Mouse (Mus musculus): Measurements from ENCODE around the gene Gal3st4. TPM values are rescaled to one million over a fixed set of nuclear protein-coding genes. Genes with fewer than 3 reads are reported as not detected.
"Not testable (repeated sequence)": the region's sequence is repeated elsewhere in the genome, so short reads cannot be mapped to it uniquely, and the experiment has no call there.

Gene Gal3st4
- total RNA-seq, 2 experiments from 2014 or later: 0.51 to 0.55 TPM

- intact Hi-C loops (cut with DNase I; ENCODE audit: low total_unique reads): no loop called here
Observed at GRCm38 (mm10) chr5:138227367-138227766, 45.3 kb downstream of the Gal3st4 start.

GRCm38 (mm10) chr5:138226491-138226890, 46.1 kb downstream of the Gal3st4 start:
- intact Hi-C loops (cut with DNase I; ENCODE audit: low total_unique reads): no loop called here
- no peak for DNase-seq

More at GRCm38 (mm10) chr5:138227367-138227766, 45.3 kb downstream of the Gal3st4 start:
- no peak for DNase-seq

- intact Hi-C loops (cut with DNase I; ENCODE audit: low total_unique reads): no loop called here
Observed at GRCm38 (mm10) chr5:138225700-138226099, 46.9 kb downstream of the Gal3st4 start, which contains the start of gene Nxpe5. TSS of gene Nxpe5 (plus strand) at chr5:138225898.

GRCm38 (mm10) chr5:138223287-138223686, 49.4 kb downstream of the Gal3st4 start:
- intact Hi-C loops (cut with DNase I; ENCODE audit: low total_unique reads): no loop called here
- no peak for DNase-seq

More at GRCm38 (mm10) chr5:138225700-138226099, 46.9 kb downstream of the Gal3st4 start, which contains the start of gene Nxpe5:
- DNase-seq: no peak

- intact Hi-C loops (cut with DNase I; ENCODE audit: low total_unique reads): no loop called here
Observed at GRCm38 (mm10) chr5:138222111-138222510, 50.5 kb downstream of the Gal3st4 start.

GRCm38 (mm10) chr5:138219864-138220263, 52.8 kb downstream of the Gal3st4 start:
- intact Hi-C loops (cut with DNase I; ENCODE audit: low total_unique reads): no loop called here

More at GRCm38 (mm10) chr5:138222111-138222510, 50.5 kb downstream of the Gal3st4 start:
- DNase-seq: peak; percentile 85

GRCm38 (mm10) chr5:138216632-138217031, 56.0 kb downstream of the Gal3st4 start:
- DNase-seq; intact Hi-C loops (cut with DNase I; ENCODE audit: low total_unique reads): not testable (repeated sequence)

More at GRCm38 (mm10) chr5:138219864-138220263, 52.8 kb downstream of the Gal3st4 start:
- no peak for DNase-seq

Other genes with a start within 250 kb of the Gal3st4 start
- gene Smok3c, start 219.6 kb downstream of the Gal3st4 start, total RNA-seq (2021): not detected
- gene Zkscan1, start 187.8 kb downstream of the Gal3st4 start, total RNA-seq (2021): 10 to 100 TPM; 10.8 to 11.2 TPM
- gene Zscan21, start 155.9 kb downstream of the Gal3st4 start, total RNA-seq (2021): 10 to 100 TPM; 10.3 to 10.6 TPM
- 1 to 10 TPM; 5.3 to 6.0 TPM for gene Zfp113, start 117.1 kb downstream of the Gal3st4 start, total RNA-seq (2021)
- 100 to 1,000 TPM; 107 to 110 TPM for gene Cops6, start 111.8 kb downstream of the Gal3st4 start, total RNA-seq (2021)
- gene Ap4m1, start 100.8 kb downstream of the Gal3st4 start, total RNA-seq (2021): 10 to 100 TPM in 1 of 2 experiments, 1 to 10 TPM in 1; 7.6 to 10.1 TPM
- gene Mcm7, start 100.4 kb downstream of the Gal3st4 start, total RNA-seq (2021): 10 to 100 TPM; 10.7 to 11.8 TPM
- gene Taf6, start 85.4 kb downstream of the Gal3st4 start, total RNA-seq (2021): 10 to 100 TPM; 20.8 to 24.8 TPM
- 1 to 10 TPM; 6.4 to 7.2 TPM for gene Cnpy4, start 85.4 kb downstream of the Gal3st4 start, total RNA-seq (2021)
- gene Mblac1, start 78.5 kb downstream of the Gal3st4 start, total RNA-seq (2021): 1 to 10 TPM; 2.6 to 2.9 TPM
- under 1 TPM; 0.58 to 0.98 TPM for gene Nxpe5, start 46.9 kb downstream of the Gal3st4 start, total RNA-seq (2021)
- 10 to 100 TPM; 52.6 to 60.5 TPM for gene Lamtor4, start 17.4 kb downstream of the Gal3st4 start, total RNA-seq (2021)
- 1 to 10 TPM; 3.4 to 4.6 TPM for gene BC037034, start 8.8 kb downstream of the Gal3st4 start, total RNA-seq (2021)
- gene Gm43720, start 7.1 kb upstream of the Gal3st4 start, total RNA-seq (2021): not detected
- under 1 TPM; 0.44 to 0.47 TPM for gene Gpc2, start 7.2 kb upstream of the Gal3st4 start, total RNA-seq (2021)
- gene Stag3, start 7.4 kb upstream of the Gal3st4 start, total RNA-seq (2021): under 1 TPM in 1 of 2 experiments, not detected in 1; 0.49 TPM
- gene Pvrig, start 69.1 kb upstream of the Gal3st4 start, total RNA-seq (2021): not detected
- 1 to 10 TPM; 3.2 to 3.6 TPM for gene Zfp157, start 168.6 kb upstream of the Gal3st4 start, total RNA-seq (2021)

Measured in gastrocnemius, postnatal 14 days (tissue).